Mouse (Mus musculus): ENCODE measurements around the gene Gm10666.
"Not testable (repeated sequence)": the region's sequence is repeated elsewhere in the genome, so short reads cannot be mapped to it uniquely, and the experiment has no call there.

Gene Gm10666

GRCm38 (mm10) chr7:22134641-22135040 is at the start of gene Gm10666:
Gm10666 (minus strand) TSS chr7:22134741.
- DNase-seq (ENCODE audit: low spot score): not testable (repeated sequence)

GRCm38 (mm10) chr7:22163935-22164334 is 29.4 kb upstream of the Gm10666 start, which contains the start of gene Vmn1r142:
Vmn1r142 (minus strand) TSS chr7:22164035.
- not testable (repeated sequence) for DNase-seq (ENCODE audit: low spot score)

GRCm38 (mm10) chr7:22118145-22118544 is 16.4 kb downstream of the Gm10666 start, which contains the start of gene Gm16451:
Gm16451 (minus strand) TSS chr7:22118245.
- not testable (repeated sequence) for DNase-seq (ENCODE audit: low spot score)
